Mouse (Mus musculus): ENCODE results near the gene Atg101. TPM values are rescaled to one million over a fixed set of nuclear protein-coding genes. Genes with fewer than 3 reads are reported as not detected.

The Atg101 gene
- polyA plus RNA-seq, 1 experiment from 2014 or later, result 25.5 TPM

- H3K4me2 ChIP-seq, result no peak overlapping the region
- 44% methylated on average over 8 of the region's 8 CpGs for WGBS (ENCODE audit: insufficient replicate concordance)
- no peak overlapping the region for H3K9ac ChIP-seq
- H3K4me1 ChIP-seq (replicated peaks), result peaks cover 36% of the 10 kb centered on the region
- no peaks in the 10 kb centered on the region for H3K36me3 ChIP-seq (replicated peaks)
- no peak for ATAC-seq (ENCODE audit: insufficient read depth)
- H3K27me3 ChIP-seq, result peaks cover 20% of the 10 kb centered on the region
- no peaks in the 10 kb centered on the region for H3K9me3 ChIP-seq (replicated peaks)
- no peak overlapping the region for H3K4me3 ChIP-seq (replicated peaks)
- H3K27ac ChIP-seq (replicated peaks), result no peak overlapping the region
These were observed 41.4 kb upstream of the Atg101 start for GRCm38 (mm10) chr15:101242645-101243044.

- Histone ChIP-seq H3K9ac (no peak overlapping the region), H3K4me2 (no peak overlapping the region), H3K9me3 (replicated peaks) (no peaks in the 10 kb centered on the region), H3K27me3 (peaks cover 8% of the 10 kb centered on the region), H3K4me1 (replicated peaks) (peaks cover 42% of the 10 kb centered on the region), H3K36me3 (replicated peaks) (no peaks in the 10 kb centered on the region), H3K27ac (replicated peaks) (peak overlapping the region; percentile 55; the same call in 1 of the 2 replicates), H3K4me3 (replicated peaks) (no peak overlapping the region)
- 17% methylated on average over 3 of the region's 3 CpGs for WGBS (ENCODE audit: insufficient replicate concordance)
- ATAC-seq (ENCODE audit: insufficient read depth), result no peak
These were observed 40.1 kb upstream of the Atg101 start for GRCm38 (mm10) chr15:101244012-101244411.

- H3K36me3 ChIP-seq (replicated peaks), result no peaks in the 10 kb centered on the region
- peak overlapping the region; percentile 82 for H3K27ac ChIP-seq (replicated peaks)
- H3K9me3 ChIP-seq (replicated peaks), result no peaks in the 10 kb centered on the region
- peak overlapping the region; percentile 70 for H3K4me2 ChIP-seq
- H3K27me3 ChIP-seq, result peaks cover 5% of the 10 kb centered on the region; the same call in 1 of the 2 replicates
- 2% methylated on average over 56 of the region's 56 CpGs for WGBS (ENCODE audit: insufficient replicate concordance)
- H3K9ac ChIP-seq, result peak overlapping the region; percentile 37; the same call in 1 of the 2 replicates
- ATAC-seq (ENCODE audit: insufficient read depth), result peak; percentile 98
- peak overlapping the region; percentile 43 for H3K4me3 ChIP-seq (replicated peaks)
- H3K4me1 ChIP-seq (replicated peaks), result peaks cover 33% of the 10 kb centered on the region
These were observed 37.6 kb upstream of the Atg101 start for GRCm38 (mm10) chr15:101246231-101247154.

- Histone ChIP-seq H3K4me1 (replicated peaks) (peaks cover 33% of the 10 kb centered on the region), H3K27me3 (peaks cover 10% of the 10 kb centered on the region; the same call in 1 of the 2 replicates), H3K27ac (replicated peaks) (peak overlapping the region; percentile 82), H3K9ac (no peak overlapping the region), H3K4me2 (no peak overlapping the region), H3K9me3 (replicated peaks) (no peaks in the 10 kb centered on the region), H3K36me3 (replicated peaks) (no peaks in the 10 kb centered on the region), H3K4me3 (replicated peaks) (no peak overlapping the region)
- WGBS (ENCODE audit: insufficient replicate concordance), result 58% methylated on average over 1 of the region's 1 CpGs
- no peak for ATAC-seq (ENCODE audit: insufficient read depth)
These were observed 36.9 kb upstream of the Atg101 start for GRCm38 (mm10) chr15:101247155-101247498.

GRCm38 (mm10) chr15:101248029-101248710 is 35.9 kb upstream of the Atg101 start:
- Histone ChIP-seq H3K9ac (no peak overlapping the region), H3K4me2 (no peak overlapping the region), H3K27me3 (peaks cover 20% of the 10 kb centered on the region), H3K4me1 (replicated peaks) (peaks cover 33% of the 10 kb centered on the region), H3K36me3 (replicated peaks) (no peaks in the 10 kb centered on the region), H3K9me3 (replicated peaks) (no peaks in the 10 kb centered on the region), H3K4me3 (replicated peaks) (no peak overlapping the region), H3K27ac (replicated peaks) (no peak overlapping the region; the same call in 1 of the 2 replicates)
- ATAC-seq (ENCODE audit: insufficient read depth), result no peak
- 30% methylated on average over 5 of the region's 5 CpGs for WGBS (ENCODE audit: insufficient replicate concordance)

GRCm38 (mm10) chr15:101250220-101250800 is 33.8 kb upstream of the Atg101 start:
- Histone ChIP-seq H3K4me1 (replicated peaks) (peaks cover 38% of the 10 kb centered on the region), H3K36me3 (replicated peaks) (no peaks in the 10 kb centered on the region), H3K27me3 (peaks cover 40% of the 10 kb centered on the region), H3K4me3 (replicated peaks) (no peak overlapping the region), H3K27ac (replicated peaks) (no peak overlapping the region), H3K4me2 (no peak overlapping the region), H3K9me3 (replicated peaks) (no peaks in the 10 kb centered on the region), H3K9ac (no peak overlapping the region)
- WGBS (ENCODE audit: insufficient replicate concordance), result 39% methylated on average over 9 of the region's 9 CpGs
- ATAC-seq (ENCODE audit: insufficient read depth), result no peak

GRCm38 (mm10) chr15:101251930-101252329 is 32.1 kb upstream of the Atg101 start:
- 63% methylated on average over 5 of the region's 5 CpGs for WGBS (ENCODE audit: insufficient replicate concordance)
- peaks cover 43% of the 10 kb centered on the region for H3K27me3 ChIP-seq
- no peak overlapping the region for H3K4me2 ChIP-seq
- no peak overlapping the region for H3K27ac ChIP-seq (replicated peaks)
- no peak overlapping the region for H3K9ac ChIP-seq
- no peaks in the 10 kb centered on the region for H3K36me3 ChIP-seq (replicated peaks)
- no peak for ATAC-seq (ENCODE audit: insufficient read depth)
- H3K9me3 ChIP-seq (replicated peaks), result no peaks in the 10 kb centered on the region
- H3K4me1 ChIP-seq (replicated peaks), result peaks cover 22% of the 10 kb centered on the region
- no peak overlapping the region for H3K4me3 ChIP-seq (replicated peaks)

GRCm38 (mm10) chr15:101252614-101253013 is 31.5 kb upstream of the Atg101 start:
- ATAC-seq (ENCODE audit: insufficient read depth), result no peak
- WGBS (ENCODE audit: insufficient replicate concordance), result 48% methylated on average over 6 of the region's 6 CpGs
- Histone ChIP-seq H3K4me1 (replicated peaks) (peaks cover 17% of the 10 kb centered on the region), H3K27ac (replicated peaks) (no peak overlapping the region), H3K36me3 (replicated peaks) (no peaks in the 10 kb centered on the region), H3K9ac (no peak overlapping the region), H3K4me3 (replicated peaks) (no peak overlapping the region), H3K4me2 (no peak overlapping the region), H3K9me3 (replicated peaks) (no peaks in the 10 kb centered on the region), H3K27me3 (peaks cover 43% of the 10 kb centered on the region)

- WGBS (ENCODE audit: insufficient replicate concordance), result 23% methylated on average over 3 of the region's 3 CpGs
- H3K27ac ChIP-seq (replicated peaks), result no peak overlapping the region
- H3K4me3 ChIP-seq (replicated peaks), result peak overlapping the region; percentile 51
- H3K27me3 ChIP-seq, result peaks cover 43% of the 10 kb centered on the region
- H3K9ac ChIP-seq, result no peak overlapping the region
- no peaks in the 10 kb centered on the region for H3K36me3 ChIP-seq (replicated peaks)
- H3K4me2 ChIP-seq, result peak overlapping the region; percentile 72
- H3K9me3 ChIP-seq (replicated peaks), result no peaks in the 10 kb centered on the region
- H3K4me1 ChIP-seq (replicated peaks), result peaks cover 10% of the 10 kb centered on the region
- ATAC-seq (ENCODE audit: insufficient read depth), result no peak
These were observed 30.5 kb upstream of the Atg101 start for GRCm38 (mm10) chr15:101253563-101253885.

GRCm38 (mm10) chr15:101253886-101254795 is 29.9 kb upstream of the Atg101 start, which contains the start of gene Nr4a1:
Gene Nr4a1 (plus strand): TSS chr15:101254269.
- no peak within 1 kb of the TSS for H3K27ac ChIP-seq (replicated peaks)
- 2% methylated on average over 76 of the region's 82 CpGs for WGBS (ENCODE audit: insufficient replicate concordance)

More at GRCm38 (mm10) chr15:101253886-101254795, 29.9 kb upstream of the Atg101 start, which contains the start of gene Nr4a1:
- Histone ChIP-seq H3K36me3 (replicated peaks) (no peaks in the 10 kb centered on the region), H3K4me2 (peak within 1 kb of the TSS; percentile 72), H3K4me1 (replicated peaks) (peaks cover 10% of the 10 kb centered on the region), H3K9me3 (replicated peaks) (no peaks in the 10 kb centered on the region), H3K9ac (peak within 1 kb of the TSS; percentile 35; the same call in 1 of the 2 replicates), H3K4me3 (replicated peaks) (peak within 1 kb of the TSS; percentile 51), H3K27me3 (peaks cover 43% of the 10 kb centered on the region)
- peak; percentile 27; the same call in 1 of the 2 replicates for ATAC-seq (ENCODE audit: insufficient read depth)
